Mouse (Mus musculus) megakaryocyte-erythroid progenitor cell, adult 5-6 weeks (primary cell): ENCODE results near the gene Lmtk2. TPM values are rescaled to one million over a fixed set of nuclear protein-coding genes. Genes with fewer than 3 reads are reported as not detected.

Experiments used
- ATAC-seq: replicated peaks from 2 replicates; pipeline ENCODE4 v1.8.0; 2016; ENCODE audit warnings: mild to moderate bottlenecking, inconsistent platforms; ENCODE audit not compliant: severe bottlenecking, poor library complexity, low FRiP score, low TSS enrichment
- total RNA-seq, 2 experiments: library from RNA; stranded (forward) in 1 of 2; stranded (reverse) in 1 of 2; fragments of 200-1000, 215-1000 nt in 1 of 2; fragments of >200 nt in 1 of 2; fragmentation: Nextera tagmentation in 1 of 2; gene quantifications; 2 replicates each; pipeline ENCODE4 v1.2.3; 2014 to 2017

The Lmtk2 gene
- total RNA-seq (2014; fragmentation: Nextera tagmentation) (12.5 and 22.1 TPM in 2 replicates), total RNA-seq (2017) (9.2 and 12.2 TPM in 2 replicates)

DNA sequence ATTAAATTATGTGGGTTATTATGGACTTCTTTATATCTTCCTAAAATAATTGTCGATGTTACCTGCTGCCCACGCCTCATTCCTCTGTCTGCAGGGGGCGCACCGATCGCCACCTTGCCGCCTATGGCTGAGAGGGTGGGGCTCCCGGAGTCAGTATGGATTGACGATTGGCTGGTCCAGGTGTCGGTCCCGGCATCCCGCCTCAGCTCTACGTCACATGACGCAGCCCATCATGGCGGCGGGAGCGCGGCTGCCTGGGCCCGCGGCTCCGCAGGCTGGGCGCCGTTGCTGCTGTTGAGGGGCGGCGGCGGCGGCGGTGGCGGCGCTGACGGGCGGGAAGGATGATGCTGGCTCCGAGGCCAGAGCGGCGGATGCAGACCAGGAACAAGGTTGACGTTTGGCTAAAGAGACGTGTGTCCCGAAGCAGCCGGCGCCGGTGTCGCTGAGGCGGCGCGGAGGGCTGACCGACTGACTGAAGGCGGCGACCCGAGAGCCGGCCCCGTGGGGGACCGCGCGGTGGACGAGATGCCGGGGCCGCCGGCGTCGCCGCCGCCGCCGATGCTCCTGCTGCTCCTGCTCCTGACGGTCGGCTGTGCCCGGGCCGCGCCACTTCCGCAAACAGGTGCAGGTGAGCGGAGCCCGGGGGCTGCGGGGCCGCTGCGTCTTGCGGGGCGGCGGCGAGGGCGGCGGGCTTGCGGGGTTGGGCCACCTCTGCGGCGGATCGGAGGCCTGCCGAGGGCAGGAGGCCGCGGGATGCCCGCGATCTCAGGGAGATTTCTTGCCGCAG lies at the start of gene Lmtk2:
Gene Lmtk2, plus strand, starts transcription at position 288 of the 787 bp plus-strand sequence.
- peak; percentile 97 for ATAC-seq

DNA sequence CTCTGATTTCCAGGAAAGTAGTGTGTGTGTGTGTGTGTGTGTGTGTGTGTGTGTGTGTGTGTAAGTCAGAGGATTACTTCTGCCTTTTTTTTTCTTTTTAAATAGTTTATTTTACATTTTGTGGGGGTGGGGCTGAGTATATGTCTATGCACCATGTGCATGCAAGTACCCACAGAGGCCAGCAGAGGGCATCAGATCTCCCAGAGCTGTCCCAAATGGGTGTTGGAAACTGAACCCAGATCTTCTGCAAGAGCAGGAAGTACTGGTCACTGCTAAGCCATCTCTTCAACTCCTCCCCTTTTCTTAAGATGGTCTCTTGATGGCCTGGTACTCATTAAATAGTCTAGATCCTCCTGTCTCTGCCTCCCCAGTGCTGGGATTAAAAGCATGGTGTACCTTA lies 49.0 kb upstream of the Lmtk2 start:
- ATAC-seq = peak; percentile 87

DNA sequence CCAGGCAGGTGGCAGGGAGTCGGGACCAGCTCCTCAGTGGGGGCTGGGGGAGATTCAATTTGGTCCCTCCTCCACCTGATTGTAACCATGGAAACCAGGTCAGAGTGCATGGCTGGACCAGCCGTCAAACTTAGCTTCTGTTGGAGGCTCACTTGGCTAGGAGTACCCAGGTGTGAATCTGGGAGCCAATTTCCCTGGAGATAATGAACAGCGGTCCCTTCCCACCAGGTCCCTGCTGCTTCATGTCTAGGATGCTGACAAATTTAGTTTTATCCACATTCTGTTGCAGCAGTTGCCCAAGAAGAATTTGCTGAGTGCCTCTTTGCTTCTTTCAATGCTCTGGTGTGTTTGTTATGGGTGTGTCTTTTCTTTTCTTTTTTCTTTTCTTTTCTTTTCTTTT lies 46.8 kb upstream of the Lmtk2 start:
- no peak for ATAC-seq

DNA sequence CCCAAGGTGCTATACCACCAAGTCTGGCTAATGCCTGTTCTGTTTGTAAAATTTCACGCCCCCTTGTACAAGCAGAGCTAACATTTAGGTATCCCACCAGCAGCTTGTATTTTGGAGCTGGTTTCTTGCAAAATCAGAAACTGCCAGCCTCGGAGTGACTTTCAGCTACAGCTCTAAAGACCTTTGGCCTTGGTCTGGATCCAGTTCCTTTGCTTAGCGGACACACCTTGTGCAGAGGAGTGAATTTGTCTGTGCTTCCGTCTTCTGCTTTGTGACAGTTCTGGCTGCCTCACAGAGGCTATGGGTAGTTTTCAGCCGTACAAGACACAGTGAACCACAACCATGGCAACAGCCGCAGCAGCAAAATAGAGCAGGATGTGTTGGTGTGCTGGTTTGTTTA lies 45.9 kb upstream of the Lmtk2 start:
- no peak for ATAC-seq

DNA sequence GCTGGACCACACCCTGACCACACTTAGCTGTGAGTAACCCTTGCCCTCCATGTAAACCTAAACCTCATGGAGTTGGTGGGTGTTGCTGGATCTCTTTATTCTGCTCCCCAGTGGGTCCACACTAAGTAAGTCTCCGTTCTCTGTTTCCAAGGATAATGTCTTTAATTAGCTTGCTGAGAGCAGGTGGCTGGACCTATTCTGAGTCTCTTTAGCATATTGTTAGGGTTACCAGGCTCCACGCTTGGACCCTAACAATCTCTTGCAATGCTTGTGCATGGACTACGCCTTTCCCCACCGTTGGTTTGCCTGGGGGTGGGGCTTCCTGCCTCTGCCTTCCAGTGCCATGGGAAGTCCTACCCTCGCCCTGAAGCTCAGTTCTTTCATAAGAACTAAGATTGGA lies 36.1 kb upstream of the Lmtk2 start:
- ATAC-seq = no peak

DNA sequence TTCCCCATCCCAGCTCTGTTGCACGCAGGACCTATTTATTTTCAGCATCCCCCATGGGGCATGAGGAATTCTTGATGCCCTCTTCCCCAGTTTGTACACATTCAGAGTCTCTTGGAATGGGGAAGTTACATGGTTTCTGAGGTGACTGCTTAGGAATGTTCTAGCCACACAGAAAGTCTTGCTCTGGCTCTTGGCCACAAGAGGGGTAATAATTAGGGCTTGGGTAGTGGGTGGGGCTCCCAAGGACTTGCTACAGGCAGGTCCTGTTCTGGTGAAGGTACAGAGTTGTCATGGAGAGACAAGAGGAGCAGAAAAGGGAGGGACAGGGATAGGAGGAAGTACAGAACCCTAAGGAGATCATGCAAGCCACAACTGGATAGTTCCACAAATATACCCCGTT lies 34.2 kb upstream of the Lmtk2 start:
- ATAC-seq = no peak

DNA sequence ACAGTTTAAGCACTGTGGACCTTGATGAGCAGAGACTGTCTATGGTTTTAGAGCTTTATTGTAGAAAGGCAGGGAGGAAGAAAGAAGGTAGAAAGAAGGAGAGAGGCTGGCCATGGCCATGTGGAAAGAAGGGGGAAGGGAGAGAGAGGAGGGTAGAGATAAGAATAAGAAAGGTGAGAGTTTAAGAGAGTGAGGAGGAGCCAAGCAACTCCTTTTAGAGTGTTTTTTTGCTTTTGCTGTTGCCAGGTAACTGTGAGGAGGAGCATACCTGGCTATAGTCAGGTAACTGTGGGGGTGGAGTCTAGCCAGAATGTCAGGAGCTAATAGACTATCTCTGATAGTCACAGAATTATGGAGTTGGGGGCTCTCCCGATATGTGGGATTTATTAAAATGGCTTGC lies 30.2 kb upstream of the Lmtk2 start:
- ATAC-seq = no peak

DNA sequence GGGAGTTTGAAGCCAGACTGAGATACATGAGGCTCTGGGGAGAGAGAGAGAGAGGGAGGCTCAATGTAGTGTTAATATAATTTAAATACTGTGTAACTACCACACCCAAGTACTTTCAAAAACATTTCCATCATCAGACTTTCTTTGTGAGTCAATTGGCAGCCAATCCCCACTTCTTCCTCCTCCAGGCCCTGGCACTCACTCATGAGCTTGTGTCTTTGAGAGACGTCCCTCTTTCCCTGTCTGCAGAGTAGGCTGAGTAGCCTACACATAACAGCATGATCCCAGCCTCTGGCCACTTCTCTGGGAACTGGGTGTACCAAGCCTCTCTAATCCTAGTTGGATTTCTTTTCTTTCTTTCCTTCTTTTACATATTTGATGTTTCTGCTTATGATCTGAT lies 29.0 kb upstream of the Lmtk2 start:
- no peak for ATAC-seq

DNA sequence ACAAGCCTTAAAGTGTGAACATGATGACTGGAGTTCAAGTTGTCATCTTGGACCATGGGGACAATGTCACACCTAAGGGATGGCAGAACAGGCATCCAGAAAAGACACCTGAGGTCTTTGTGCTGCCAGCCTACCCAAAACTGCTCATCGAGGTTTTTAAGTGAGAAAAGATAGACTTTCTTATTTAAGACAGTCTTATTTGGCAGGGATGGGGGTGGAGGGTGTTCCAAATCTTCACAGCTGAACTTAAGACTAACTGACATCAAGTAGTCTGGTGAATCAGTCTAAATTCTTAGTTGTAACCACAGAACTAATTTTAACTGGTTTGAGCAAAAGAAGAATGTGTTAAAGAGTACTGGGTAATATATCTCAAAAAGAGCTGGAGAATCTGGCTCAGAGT lies 22.7 kb upstream of the Lmtk2 start:
- ATAC-seq = no peak

DNA sequence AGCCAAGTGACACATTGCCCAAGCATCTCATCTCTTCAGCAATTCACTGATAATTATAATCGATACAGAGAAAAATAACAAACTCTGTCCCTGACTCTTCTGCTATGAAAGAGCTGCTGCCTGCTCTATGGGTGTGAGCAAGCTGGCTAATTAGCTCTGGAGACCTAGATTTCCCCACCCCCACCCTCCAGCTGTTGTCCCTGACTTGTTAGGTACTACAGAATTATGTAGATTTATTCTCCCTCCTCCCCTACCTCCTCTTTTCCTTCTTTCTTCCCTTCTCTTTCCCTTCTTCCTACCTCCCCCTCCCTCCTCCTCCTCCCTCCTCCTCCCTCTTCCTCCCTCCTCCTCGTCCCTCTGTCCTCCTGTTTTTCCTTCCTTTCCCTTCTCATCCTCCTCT lies 19.4 kb upstream of the Lmtk2 start:
- no peak for ATAC-seq

DNA sequence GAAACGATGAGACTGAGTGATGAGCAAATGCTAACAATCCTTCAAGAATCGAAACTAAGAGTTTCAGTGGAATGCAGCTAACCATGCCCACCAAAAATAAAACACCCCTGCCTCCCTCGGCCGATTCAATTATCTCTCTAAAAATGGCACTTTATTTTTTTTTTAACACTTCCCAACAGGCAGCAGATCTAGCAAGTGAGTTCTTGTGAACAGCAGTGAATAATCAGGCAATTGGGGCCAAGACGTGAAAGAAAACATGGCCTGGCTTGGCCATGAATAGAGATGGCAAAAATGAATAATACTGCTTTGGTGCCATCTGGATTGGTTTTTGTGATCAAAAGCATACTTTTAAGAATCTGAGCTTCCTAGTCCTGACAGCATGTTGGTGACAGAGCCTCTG lies 18.2 kb upstream of the Lmtk2 start:
- ATAC-seq = no peak

DNA sequence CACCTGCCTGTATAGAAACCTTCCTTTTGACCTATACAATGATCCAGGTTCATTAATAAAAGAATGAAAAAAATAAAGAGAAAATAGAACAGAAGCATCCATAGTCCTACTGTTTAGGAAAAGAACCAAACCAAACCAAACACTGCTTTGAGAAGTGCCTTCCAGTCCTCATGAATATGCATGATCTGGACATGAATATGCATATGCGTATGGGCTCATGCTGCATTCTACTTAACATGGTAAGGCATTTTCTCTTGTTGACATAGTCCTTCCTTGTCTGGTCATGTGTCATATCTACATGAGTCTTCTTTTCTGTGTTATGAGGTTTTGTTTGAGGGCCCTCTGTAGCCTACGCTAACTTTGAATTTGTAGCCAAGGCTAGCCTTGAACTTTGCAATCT lies 16.7 kb upstream of the Lmtk2 start:
- no peak for ATAC-seq

DNA sequence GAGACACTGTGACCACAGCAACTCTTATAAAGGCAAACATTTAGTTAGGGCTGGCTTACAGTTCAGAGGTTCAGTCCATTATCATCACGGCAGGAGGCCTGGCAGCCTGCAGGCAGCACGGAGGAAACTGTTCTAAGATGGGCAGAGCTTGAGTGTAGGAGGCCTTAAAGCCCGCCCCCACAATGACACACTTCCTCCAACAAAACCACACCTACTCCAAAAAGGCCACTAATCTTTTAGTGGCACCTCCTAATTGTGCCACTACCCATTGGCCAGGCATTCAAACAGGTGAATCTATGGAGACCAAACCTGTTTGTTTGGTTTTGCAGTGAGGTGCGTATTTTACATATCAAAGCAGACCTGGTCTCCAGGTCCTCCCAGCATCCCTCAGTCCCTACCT lies 16.0 kb upstream of the Lmtk2 start:
- ATAC-seq = no peak

DNA sequence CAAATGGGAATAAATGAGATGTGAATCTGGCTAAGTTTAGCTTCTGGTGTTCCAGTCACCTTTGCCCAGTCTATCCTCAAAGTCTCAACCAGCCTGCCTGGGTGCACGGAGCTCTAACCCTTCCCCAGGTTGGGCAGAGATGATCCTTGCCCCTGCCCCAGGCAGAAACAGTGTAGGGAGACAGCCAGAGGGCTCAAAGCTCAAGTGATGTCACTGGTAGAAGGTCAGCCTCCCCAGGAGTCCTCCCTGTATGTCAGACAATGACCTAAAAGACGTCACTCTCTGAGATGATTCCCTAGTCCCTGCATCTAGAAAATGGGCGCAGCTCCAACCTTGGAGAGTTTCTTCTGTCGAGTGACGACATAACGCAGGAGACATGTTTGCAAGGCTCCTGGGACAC lies 14.5 kb upstream of the Lmtk2 start:
- ATAC-seq = no peak

DNA sequence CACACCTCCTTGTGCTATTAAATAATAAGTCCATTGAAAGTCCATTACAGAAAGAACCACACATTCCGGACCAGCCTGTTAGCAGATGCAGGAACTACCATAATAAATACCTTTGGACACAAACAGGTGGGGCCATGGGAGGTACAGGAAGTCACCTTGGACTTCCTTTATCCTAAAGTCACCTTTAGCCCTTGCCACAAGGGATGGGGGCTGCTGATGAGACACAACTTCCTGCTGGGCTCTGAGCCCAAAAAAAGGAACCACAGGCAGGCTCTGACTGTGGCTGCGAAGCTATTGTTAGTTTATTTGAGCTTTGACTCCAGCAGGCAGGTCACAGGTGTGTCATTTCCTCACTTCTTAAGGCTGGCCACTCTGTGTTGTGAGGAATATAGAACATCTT lies 13.7 kb upstream of the Lmtk2 start:
- no peak for ATAC-seq

DNA sequence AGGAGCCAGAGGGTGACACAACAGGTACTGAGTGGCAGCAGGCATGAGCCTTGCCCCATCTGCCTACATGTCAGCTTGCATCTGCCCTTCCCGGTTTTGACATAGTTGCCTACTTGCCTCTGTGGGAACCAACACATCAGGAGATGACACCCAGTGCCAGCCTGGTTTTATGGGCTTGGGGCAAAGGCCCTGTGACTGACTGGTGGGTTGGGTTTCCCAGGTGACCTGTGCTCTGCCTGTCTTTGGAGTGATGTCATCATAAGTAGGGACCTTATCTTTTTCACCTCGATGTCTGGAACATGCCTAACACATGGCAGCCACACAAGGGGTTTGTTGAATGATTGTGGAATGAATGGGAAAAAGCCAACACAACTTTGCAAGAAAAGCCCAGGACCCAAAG lies 11.9 kb upstream of the Lmtk2 start:
- ATAC-seq = no peak

DNA sequence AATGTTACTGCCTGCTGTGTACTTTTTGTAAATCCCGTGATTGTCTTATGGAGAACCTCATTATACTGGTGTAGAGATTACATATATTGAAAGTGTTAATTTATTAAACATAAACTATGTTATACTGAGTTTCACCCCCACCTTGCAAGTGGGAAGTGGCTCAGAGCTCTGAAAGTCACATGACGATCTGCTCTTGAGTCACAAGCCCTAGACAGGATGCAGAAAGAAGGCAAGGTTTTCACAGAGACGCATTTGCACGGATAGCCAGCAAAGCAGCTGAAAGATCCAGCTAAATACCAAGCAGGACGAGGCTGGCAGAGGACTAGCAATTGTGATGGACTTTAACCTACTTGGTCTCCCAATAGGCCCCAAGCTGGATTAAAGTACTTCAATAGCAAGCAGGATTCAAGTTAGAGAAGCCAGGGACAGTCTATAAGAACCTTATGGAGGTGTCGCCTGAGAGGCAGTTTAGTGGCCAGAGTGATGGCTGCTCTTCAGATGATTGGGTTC lies 4.7 kb upstream of the Lmtk2 start:
- no peak for ATAC-seq

DNA sequence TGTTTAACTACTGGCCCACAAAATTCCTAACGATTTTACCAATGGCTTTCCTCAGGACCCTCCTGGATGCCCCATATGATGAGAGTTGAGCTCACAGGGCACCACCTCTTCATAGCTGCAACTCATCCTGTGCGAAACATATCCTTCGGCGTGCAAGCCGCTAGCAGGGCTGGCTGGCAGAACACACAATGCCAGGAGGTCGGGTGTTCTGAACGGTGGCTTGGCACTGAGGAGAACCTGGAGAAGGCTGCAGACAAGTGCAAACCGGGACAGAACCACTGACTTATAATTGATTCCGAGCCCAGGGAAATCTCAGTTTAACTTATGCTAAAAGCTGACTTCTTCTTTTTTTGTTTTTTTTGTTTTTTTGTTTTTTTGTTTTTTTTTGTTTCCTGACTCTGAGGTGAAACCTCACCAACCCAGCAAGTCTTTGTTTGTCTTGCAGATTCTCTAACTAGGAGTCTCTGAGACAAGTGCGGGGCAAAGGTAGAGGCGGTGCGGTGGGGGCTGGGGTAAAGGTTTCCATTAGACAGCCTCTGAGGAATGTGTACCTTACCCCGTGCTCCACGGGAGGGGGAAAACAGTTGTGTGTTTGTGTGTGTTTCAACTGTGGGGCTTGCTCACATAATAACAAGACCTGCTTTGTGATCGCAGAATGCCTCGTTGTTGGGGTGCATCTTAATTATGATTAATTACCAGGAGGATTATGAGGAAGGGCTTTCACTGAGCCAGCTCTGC lies 2.2 kb upstream of the Lmtk2 start:
- ATAC-seq = no peak

DNA sequence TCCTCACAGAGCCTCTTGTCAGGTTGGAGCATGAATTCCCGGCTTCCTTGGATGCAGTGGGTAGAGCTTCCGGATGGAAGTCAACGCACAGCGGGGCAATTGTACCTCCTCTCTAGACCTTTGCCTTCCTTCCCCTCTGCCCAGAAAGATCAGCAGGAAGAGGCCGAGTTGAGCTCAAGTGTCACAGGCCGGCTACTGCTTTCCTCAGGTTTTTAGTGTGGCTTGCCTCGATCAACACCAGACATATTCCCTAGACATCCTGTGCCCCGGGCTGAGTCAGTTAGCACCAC lies 1.7 kb upstream of the Lmtk2 start:
- no peak for ATAC-seq

DNA sequence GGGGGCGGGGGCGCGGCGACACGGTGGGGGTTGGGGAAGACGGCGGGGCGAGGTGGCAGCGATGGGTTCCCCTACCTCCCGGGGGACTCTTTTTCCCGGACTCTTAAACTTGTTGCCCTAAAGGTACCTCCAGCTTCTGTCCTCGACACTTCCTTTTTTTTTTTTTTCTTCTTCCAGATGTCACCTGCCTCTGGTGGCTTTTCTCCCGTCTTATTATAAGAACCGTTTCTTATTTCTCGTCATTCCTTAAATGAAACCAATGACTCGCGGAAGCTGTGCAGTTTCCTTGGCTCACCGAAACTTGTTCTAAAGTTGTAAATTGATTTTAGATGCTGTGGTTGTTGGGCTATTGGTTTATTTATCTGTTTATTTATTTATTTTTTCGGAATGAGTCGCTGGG lies 712 bp downstream of the Lmtk2 start:
- no peak for ATAC-seq

DNA sequence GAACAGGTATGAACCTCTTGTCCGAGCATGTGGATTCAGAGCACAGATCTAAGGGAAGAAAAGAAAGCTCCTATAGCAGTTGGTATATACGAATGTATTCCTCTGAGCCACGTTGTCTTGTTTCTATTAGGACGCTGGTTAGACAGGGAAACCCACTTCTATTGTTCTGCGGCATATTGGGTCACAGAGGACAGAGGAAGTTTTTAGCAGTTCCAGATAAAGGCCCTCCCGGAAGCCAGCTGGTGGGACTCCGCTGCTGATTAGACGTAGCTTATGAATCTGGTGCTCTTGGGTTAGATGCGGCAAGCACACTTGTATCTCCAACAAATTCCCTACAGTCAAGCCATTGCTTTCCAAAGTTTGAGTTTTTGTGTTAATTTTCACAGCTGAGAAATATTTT lies 4.8 kb downstream of the Lmtk2 start:
- ATAC-seq = peak; percentile 68
